Mouse (Mus musculus): Measurements from ENCODE around the gene Myzap. TPM values are rescaled to one million over a fixed set of nuclear protein-coding genes. Genes with fewer than 3 reads are reported as not detected.
"Not testable (repeated sequence)": the region's sequence is repeated elsewhere in the genome, so short reads cannot be mapped to it uniquely, and the experiment has no call there.

The Myzap gene
- total RNA-seq, 2 experiments from 2014 or later = 1.3 TPM; not detected in 1

- no peak for ATAC-seq (replicated peaks; ENCODE audit: low FRiP score, poor library complexity, severe bottlenecking)
Measured at GRCm38 (mm10) chr9:71492296-71493025, 99.7 kb downstream of the Myzap start.

DNA sequence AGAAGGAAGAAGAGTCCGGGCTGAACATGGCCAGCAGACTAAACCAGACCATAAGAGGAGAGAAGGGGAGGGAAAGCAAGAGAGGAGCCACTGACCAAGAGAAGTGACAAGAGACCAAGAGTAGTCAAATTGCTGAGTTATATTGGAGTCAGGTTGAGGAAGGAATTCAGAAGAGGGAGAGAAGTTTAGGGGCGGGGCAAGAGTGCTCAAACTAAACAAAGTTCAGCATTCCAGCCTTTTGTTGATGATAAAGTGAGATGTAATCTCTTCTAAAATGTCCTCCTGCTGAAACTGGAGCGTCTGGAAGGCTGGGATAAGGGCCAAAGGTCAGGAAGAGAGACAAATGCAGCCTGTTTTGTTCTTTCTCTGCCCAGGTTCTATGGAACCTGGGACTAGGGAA, 102.1 kb downstream of the Myzap start:
- ATAC-seq (replicated peaks; ENCODE audit: low FRiP score, poor library complexity, severe bottlenecking) = no peak

DNA sequence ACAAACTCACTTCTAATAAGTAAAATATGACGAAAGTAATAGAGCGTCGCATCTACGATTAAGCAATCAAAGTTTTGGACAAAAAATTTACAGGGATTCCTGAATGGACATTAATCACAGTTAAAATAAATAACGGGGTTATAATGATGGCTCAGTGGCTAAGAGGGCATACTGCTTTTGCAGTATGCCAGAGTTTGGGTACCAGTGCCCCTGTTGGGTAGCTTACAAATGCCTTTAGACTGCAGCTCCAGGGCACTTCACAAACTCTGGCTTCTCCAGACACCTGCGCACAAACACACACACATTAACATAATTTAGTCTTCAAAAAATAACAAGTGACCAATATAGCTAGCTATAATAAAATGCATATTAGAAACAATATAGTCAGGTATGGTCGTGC, 106.0 kb downstream of the Myzap start:
- no peak for ATAC-seq (replicated peaks; ENCODE audit: low FRiP score, poor library complexity, severe bottlenecking)

- ATAC-seq (replicated peaks; ENCODE audit: low FRiP score, poor library complexity, severe bottlenecking) = peak; percentile 94
Measured at GRCm38 (mm10) chr9:71485475-71486094, 106.6 kb downstream of the Myzap start, which contains the start of gene Polr2m. Gene Polr2m (minus strand): TSS chr9:71485935.

- no peak for ATAC-seq (replicated peaks; ENCODE audit: low FRiP score, poor library complexity, severe bottlenecking)
Measured at GRCm38 (mm10) chr9:71484871-71485474, 107.2 kb downstream of the Myzap start.

GRCm38 (mm10) chr9:71483872-71484271, 108.3 kb downstream of the Myzap start:
- not testable (repeated sequence) for ATAC-seq (replicated peaks; ENCODE audit: low FRiP score, poor library complexity, severe bottlenecking)

- no peak for ATAC-seq (replicated peaks; ENCODE audit: low FRiP score, poor library complexity, severe bottlenecking)
Measured at GRCm38 (mm10) chr9:71480305-71480704, 111.9 kb downstream of the Myzap start.

GRCm38 (mm10) chr9:71479413-71479812, 112.7 kb downstream of the Myzap start:
- ATAC-seq (replicated peaks; ENCODE audit: low FRiP score, poor library complexity, severe bottlenecking) = no peak

DNA sequence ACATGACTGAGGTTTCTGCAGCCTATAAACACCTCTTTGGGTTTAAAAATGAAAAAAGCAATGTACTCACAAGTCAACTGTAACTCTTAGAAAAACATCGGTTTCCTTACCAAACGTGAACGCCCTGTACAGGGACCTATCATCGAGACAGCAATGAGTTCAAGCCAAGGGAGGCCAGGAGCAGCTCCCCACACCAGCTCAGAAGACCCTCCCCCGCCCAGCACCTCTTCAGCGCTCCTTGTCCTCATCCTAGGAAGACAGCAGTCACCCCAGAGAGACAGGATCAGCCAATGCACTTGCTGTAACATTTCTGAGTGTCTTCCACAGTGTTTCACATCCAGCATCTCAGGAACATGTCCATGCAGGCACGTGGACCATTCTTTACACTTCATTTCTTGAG, 113.6 kb downstream of the Myzap start:
- ATAC-seq (replicated peaks; ENCODE audit: low FRiP score, poor library complexity, severe bottlenecking) = no peak

- ATAC-seq (replicated peaks; ENCODE audit: low FRiP score, poor library complexity, severe bottlenecking) = no peak
Measured at GRCm38 (mm10) chr9:71476601-71477000, 115.6 kb downstream of the Myzap start.

- no peak for ATAC-seq (replicated peaks; ENCODE audit: low FRiP score, poor library complexity, severe bottlenecking)
Measured at GRCm38 (mm10) chr9:71475536-71475935, 116.6 kb downstream of the Myzap start.

GRCm38 (mm10) chr9:71467434-71467833, 124.7 kb downstream of the Myzap start:
- no peak for ATAC-seq (replicated peaks; ENCODE audit: low FRiP score, poor library complexity, severe bottlenecking)

DNA sequence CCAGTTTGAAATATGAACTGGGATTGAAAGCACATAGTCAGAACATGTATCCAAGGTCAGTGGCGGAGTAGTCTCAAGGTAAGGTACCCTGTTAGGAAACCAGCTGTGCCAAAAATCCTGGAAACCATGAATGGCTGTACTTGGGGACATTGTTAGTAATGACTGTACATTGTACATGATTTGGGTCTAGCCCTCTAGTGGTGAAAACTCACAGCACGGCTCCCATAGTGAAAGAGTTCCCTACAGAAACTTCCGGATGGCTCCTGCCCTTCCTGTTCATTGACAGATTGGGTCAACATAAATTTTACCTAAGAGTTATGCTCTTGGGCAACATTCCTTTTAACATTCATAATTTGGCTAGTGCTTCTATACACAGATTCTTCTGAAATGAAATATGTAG, 126.0 kb downstream of the Myzap start:
- ATAC-seq (replicated peaks; ENCODE audit: low FRiP score, poor library complexity, severe bottlenecking) = no peak

GRCm38 (mm10) chr9:71463072-71463667, 129.0 kb downstream of the Myzap start:
- ATAC-seq (replicated peaks; ENCODE audit: low FRiP score, poor library complexity, severe bottlenecking) = no peak

GRCm38 (mm10) chr9:71456738-71457137, 135.4 kb downstream of the Myzap start:
- ATAC-seq (replicated peaks; ENCODE audit: low FRiP score, poor library complexity, severe bottlenecking) = no peak

Other genes with a start within 250 kb of the Myzap start
- 28.1 and 33.9 TPM in 2 replicates for gene Polr2m, start 106.4 kb downstream of the Myzap start, total RNA-seq (2015; ENCODE audit: low replicate concordance)
- 31.2 and 47.0 TPM in 2 replicates for gene Polr2m, start 106.4 kb downstream of the Myzap start, total RNA-seq (2017; ENCODE audit: low replicate concordance)
- gene Cgnl1, start 179.2 kb upstream of the Myzap start, total RNA-seq (2015; ENCODE audit: low replicate concordance) = not detected in 2 replicates
- not detected in 2 replicates for gene Cgnl1, start 179.2 kb upstream of the Myzap start, total RNA-seq (2017; ENCODE audit: low replicate concordance)